Mouse (Mus musculus) C2C12 (cell line): Measurements from ENCODE around the gene Klk12. TPM values are rescaled to one million over a fixed set of nuclear protein-coding genes. Genes with fewer than 3 reads are reported as not detected.

ENCODE experiments used
- H3K27me3 ChIP-seq: one replicate; pipeline ENCODE4 v1.6.1; 2011; ENCODE audit not compliant: control insufficient read depth, insufficient read depth, insufficient read length
- H3K36me3 ChIP-seq: one replicate; pipeline ENCODE4 v1.6.1; 2011; ENCODE audit not compliant: control insufficient read depth, insufficient read depth
- H3K4me3 ChIP-seq: one replicate; pipeline ENCODE4 v1.5.1; 2011; ENCODE audit warnings: mild to moderate bottlenecking, control low read depth; ENCODE audit not compliant: poor library complexity, insufficient read depth, severe bottlenecking
- H3K79me2 ChIP-seq: one replicate; pipeline ENCODE4 v1.6.1; 2011; ENCODE audit not compliant: control insufficient read depth, insufficient read depth
- H3K79me3 ChIP-seq: one replicate; pipeline ENCODE4 v1.6.1; 2011; ENCODE audit warnings: low read depth, control low read depth
- H3ac ChIP-seq: one replicate; pipeline ENCODE3; 2011; ENCODE audit warnings: low read depth; ENCODE audit not compliant: control insufficient read depth, insufficient read length
- CEBPB ChIP-seq: IDR thresholded peaks from one replicate; pipeline ENCODE4 v1.6.1; 2011; ENCODE audit warnings: low read depth, mild to moderate bottlenecking, control low read depth, moderate library complexity
- CTCF ChIP-seq: IDR thresholded peaks from one replicate; pipeline ENCODE4 v1.5.1; 2011; ENCODE audit not compliant: control insufficient read depth, insufficient read depth, insufficient read length
- FOSL1 ChIP-seq: IDR thresholded peaks from one replicate; pipeline ENCODE4 v1.8.0; 2011; ENCODE audit warnings: mild to moderate bottlenecking, low read length; ENCODE audit not compliant: poor library complexity, insufficient read depth, severe bottlenecking
- MAX ChIP-seq: IDR thresholded peaks from one replicate; pipeline ENCODE4 v1.6.1; 2011; ENCODE audit warnings: mild to moderate bottlenecking, control low read depth
- MYOD1 ChIP-seq: IDR thresholded peaks from one replicate; pipeline ENCODE4 v1.6.1; 2011; ENCODE audit warnings: low read depth; ENCODE audit not compliant: control insufficient read depth, insufficient read length
- MYOG ChIP-seq: IDR thresholded peaks from one replicate; pipeline ENCODE4 v1.6.1; 2011; ENCODE audit not compliant: control insufficient read depth, insufficient read length; ENCODE audit errors: extremely low read depth
- USF1 ChIP-seq: IDR thresholded peaks from one replicate; pipeline ENCODE4 v1.6.1; 2011; ENCODE audit warnings: low read depth, mild to moderate bottlenecking, control low read depth, moderate library complexity
- polyA plus RNA-seq: library from polyadenylated mRNA; unstranded; fragments of >200 nt; fragmentation: generic; extraction: Trizol; gene quantifications from one replicate; pipeline ENCODE4 v1.2.1, GENCODE M21; 2012; ENCODE audit warnings: missing spikeins

Gene Klk12
- polyA plus RNA-seq, 1 experiment: not detected

- Histone ChIP-seq H3K4me3 (no peak overlapping the region), H3K36me3 (no peaks in the 10 kb centered on the region), H3K27me3 (no peaks in the 10 kb centered on the region), H3ac (no peak overlapping the region), H3K79me2 (no peaks in the 10 kb centered on the region), H3K79me3 (no peaks in the 10 kb centered on the region)
- TF ChIP-seq CEBPB (no peak), MAX (no peak), CTCF (no peak), USF1 (no peak), FOSL1 (no peak), MYOD1 (no peak), MYOG (no peak)
Measured at GRCm38 (mm10) chr7:43785286-43785685, 16.6 kb downstream of the Klk12 start.

DNA sequence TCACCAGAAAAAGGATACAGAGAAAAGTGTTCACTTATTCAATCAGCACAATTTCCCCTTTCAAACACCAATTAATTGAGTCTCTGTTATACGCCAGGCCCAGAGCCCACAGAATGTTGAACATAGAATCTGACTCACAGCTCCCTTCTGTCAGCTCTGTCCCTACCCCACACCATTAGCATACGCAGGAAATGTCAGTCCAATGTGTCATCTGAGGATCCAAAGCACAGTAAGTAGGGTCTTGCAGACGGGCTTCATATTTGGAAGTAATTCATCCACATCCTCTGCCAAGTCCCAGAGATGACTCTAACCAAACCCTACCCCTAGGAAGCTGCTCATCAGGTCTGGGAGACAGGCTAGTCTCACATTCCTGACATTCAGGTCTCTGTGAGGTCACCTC lies 19.4 kb downstream of the Klk12 start:
- no peaks in the 10 kb centered on the region for H3K79me3 ChIP-seq
- H3K27me3 ChIP-seq: no peaks in the 10 kb centered on the region
- no peak overlapping the region for H3ac ChIP-seq
- H3K36me3 ChIP-seq: no peaks in the 10 kb centered on the region
- H3K4me3 ChIP-seq: no peak overlapping the region
- TF ChIP-seq MYOD1 (no peak), MYOG (no peak), CEBPB (no peak), FOSL1 (peak; percentile 47)
- H3K79me2 ChIP-seq: no peaks in the 10 kb centered on the region

DNA sequence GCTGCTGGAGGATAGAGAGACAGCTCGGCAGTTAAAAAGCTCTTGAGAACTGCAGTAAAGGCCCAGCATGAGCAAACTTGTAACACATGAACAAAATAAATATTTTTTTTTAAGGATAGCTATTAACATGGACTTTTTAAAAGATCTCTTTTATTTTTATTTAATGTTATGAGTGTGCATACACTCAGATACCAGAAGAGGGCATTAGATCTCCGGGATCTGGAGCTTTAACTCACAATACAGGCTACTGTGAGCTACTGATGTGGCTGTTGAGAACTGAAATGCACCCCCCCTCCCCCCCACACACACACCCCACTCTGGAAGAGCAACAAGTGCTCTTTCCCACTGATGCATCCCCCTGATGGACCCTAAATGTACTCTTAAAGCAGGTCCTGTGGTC lies 20.6 kb downstream of the Klk12 start:
- no peak for TF ChIP-seq MYOG
- TF ChIP-seq MYOD1: no peak
- no peak for TF ChIP-seq USF1
- TF ChIP-seq FOSL1: no peak
- H3K79me2 ChIP-seq: no peaks in the 10 kb centered on the region
- H3K27me3 ChIP-seq: no peaks in the 10 kb centered on the region
- no peaks in the 10 kb centered on the region for H3K79me3 ChIP-seq
- no peak overlapping the region for H3ac ChIP-seq
- no peak overlapping the region for H3K4me3 ChIP-seq
- H3K36me3 ChIP-seq: no peaks in the 10 kb centered on the region

DNA sequence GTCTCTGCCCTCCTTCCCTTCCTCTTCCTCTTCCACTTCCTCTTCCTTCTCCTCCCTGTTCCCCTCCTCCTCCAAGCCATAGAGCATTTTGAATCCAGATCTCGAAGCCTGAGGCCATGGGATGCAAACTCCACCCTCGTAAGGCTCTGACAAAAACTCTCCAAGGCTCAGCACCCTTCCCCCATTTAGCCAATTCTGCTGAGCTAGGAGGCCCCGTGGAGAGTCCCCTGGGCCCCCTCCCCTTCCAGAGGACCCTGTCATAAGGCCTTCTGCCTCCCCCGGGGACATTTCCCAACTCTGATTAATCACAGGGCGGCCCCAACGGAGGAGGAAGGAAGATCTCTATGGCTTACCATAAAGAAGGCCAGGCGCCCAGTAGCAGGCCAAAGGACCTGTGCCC lies 22.9 kb downstream of the Klk12 start, which contains the start of gene Klk9:
Klk9 (plus strand) TSS at position 301 of the 400 bp plus-strand sequence.
- H3K79me2 ChIP-seq: no peaks in the 10 kb centered on the region
- TF ChIP-seq CTCF: no peak
- TF ChIP-seq MYOD1: no peak
- TF ChIP-seq MYOG: no peak
- no peak for TF ChIP-seq MAX
- no peak for TF ChIP-seq USF1
- TF ChIP-seq CEBPB: no peak
- no peak for TF ChIP-seq FOSL1
- H3ac ChIP-seq: no peak within 1 kb of the TSS
- H3K27me3 ChIP-seq: no peaks in the 10 kb centered on the region
- H3K4me3 ChIP-seq: no peak within 1 kb of the TSS
- H3K79me3 ChIP-seq: no peaks in the 10 kb centered on the region
- no peaks in the 10 kb centered on the region for H3K36me3 ChIP-seq

- Histone ChIP-seq H3K27me3 (no peaks in the 10 kb centered on the region), H3K4me3 (no peak overlapping the region)
Measured at GRCm38 (mm10) chr7:43796355-43796754, 27.7 kb downstream of the Klk12 start.

GRCm38 (mm10) chr7:43797333-43797769 lies 28.7 kb downstream of the Klk12 start, which contains the start of gene Klk8:
TSS of gene Klk8 (plus strand) at chr7:43797577.
- Histone ChIP-seq H3K79me2 (no peaks in the 10 kb centered on the region), H3K79me3 (no peaks in the 10 kb centered on the region), H3K4me3 (no peak within 1 kb of the TSS), H3ac (no peak within 1 kb of the TSS), H3K36me3 (no peaks in the 10 kb centered on the region), H3K27me3 (no peaks in the 10 kb centered on the region)
- TF ChIP-seq USF1 (no peak), MYOG (no peak), CEBPB (no peak), FOSL1 (no peak), MYOD1 (no peak), MAX (no peak), CTCF (no peak)

More at GRCm38 (mm10) chr7:43796355-43796754, 27.7 kb downstream of the Klk12 start:
- TF ChIP-seq CTCF (no peak), MYOD1 (no peak), MYOG (no peak), FOSL1 (no peak), USF1 (no peak), CEBPB (no peak), MAX (no peak)
- Histone ChIP-seq H3ac (no peak overlapping the region), H3K79me2 (no peaks in the 10 kb centered on the region), H3K36me3 (no peaks in the 10 kb centered on the region), H3K79me3 (no peaks in the 10 kb centered on the region)
